Mouse (Mus musculus): ENCODE data around the gene Lrrfip2.

The Lrrfip2 gene

GRCm38 (mm10) chr9:111220551-111221080, 103.2 kb downstream of the Lrrfip2 start:
- DNase-seq (ENCODE audit: low spot score in 2 of 2), result no peak

DNA sequence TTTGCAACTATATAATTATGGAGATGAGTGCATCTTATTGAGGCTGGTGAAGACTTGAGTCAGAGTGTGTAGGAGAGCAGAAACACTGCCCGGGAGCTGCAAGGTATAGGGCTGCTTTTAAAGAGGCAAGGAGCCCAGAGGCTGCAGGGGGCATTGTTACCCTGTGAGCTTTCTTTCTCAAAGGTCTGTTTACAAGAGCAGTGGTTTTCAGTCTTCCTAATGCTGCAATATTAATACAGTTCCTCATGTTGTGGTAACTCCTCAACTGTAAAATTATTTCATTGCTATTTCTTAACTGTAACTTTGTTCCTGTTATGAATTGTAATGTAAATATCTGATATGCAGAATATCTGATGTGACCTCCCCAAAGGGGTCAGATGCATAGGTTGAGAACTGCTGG, 104.2 kb downstream of the Lrrfip2 start:
- DNase-seq (ENCODE audit: low spot score in 2 of 2), result no peak

DNA sequence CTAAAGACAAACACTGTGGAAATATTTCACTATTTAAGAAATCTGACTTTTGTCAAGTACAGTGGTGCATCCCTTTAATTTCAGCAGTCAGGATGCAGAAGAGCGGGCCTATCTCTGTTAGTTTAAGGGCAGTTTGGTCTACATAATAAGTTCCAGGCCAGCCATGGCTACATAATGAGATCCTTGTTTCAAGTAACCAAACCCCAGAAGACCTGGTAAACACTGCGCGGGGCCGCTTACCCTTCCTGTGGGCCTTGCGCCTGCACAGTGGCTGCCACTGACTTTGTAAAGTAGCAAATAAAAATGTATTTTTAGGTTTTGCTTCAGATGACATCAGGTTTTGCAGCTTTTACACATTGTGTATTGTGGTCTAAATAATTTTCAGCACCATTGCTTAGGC, 106.0 kb downstream of the Lrrfip2 start:
- no peak for DNase-seq (ENCODE audit: low spot score in 2 of 2)

DNA sequence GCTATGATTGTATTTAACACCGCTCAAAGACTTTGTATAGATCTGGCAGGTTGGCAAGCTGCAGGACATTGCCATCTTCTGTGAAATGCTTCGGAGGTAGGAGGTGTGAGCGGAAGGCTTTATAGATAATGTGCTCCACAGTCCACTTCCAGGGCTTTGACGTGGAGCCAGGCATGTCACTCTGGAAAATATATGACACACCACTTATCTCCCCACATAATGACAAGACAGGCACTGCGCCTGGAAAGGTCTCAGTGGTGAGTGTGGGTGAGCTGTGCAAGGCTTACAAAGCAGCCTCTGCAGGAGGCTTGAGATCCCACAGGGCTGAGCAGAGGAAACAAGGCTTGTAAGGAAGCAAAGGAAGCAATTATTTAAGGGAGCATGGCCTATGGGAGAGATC, 111.1 kb downstream of the Lrrfip2 start:
- no peak for DNase-seq (ENCODE audit: low spot score in 2 of 2)

- no peak for DNase-seq (ENCODE audit: low spot score in 2 of 2)
Measured at GRCm38 (mm10) chr9:111234701-111235100, 117.3 kb downstream of the Lrrfip2 start.

GRCm38 (mm10) chr9:111237726-111238125, 120.3 kb downstream of the Lrrfip2 start:
- DNase-seq (ENCODE audit: low spot score in 2 of 2), result no peak

DNA sequence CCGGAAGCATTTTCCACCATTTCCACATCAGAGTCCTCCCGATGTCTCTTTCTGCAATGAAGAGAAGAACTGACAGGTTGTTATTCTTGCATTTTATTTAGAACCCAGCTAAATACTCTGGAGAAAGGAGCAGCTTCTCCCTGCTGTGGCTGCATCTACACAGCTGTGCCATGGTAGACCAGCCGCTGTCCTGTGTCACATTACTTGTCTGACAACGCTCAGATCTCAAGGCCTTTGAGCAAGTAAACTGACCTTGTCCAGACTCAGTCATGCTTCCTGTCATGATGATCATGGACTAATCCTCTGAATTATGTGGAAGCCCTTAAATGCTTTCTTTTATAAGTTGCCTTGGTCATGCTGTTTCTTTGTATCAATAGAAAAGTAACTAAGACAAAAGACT, 122.4 kb downstream of the Lrrfip2 start:
- DNase-seq (ENCODE audit: low spot score in 2 of 2), result no peak

DNA sequence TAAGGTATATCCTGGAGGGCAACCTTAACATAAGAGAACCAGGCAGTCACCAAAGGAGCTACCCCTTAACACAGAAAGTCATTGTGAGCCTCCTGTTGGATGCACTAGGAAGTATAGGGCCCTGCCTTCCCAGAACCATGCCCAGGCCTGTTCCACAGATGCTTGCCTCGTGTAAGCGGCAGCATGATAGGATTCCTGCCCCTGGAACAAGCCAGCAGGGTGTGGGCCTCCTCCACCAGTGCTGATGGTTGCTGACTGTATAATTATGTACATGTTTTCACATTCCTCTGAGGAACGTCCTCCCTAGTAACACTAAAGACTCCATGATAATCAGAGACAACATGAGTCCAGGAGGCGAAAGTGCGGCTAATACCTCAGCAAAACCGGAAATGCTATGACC, 126.0 kb downstream of the Lrrfip2 start:
- DNase-seq (ENCODE audit: low spot score in 2 of 2), result no peak

DNA sequence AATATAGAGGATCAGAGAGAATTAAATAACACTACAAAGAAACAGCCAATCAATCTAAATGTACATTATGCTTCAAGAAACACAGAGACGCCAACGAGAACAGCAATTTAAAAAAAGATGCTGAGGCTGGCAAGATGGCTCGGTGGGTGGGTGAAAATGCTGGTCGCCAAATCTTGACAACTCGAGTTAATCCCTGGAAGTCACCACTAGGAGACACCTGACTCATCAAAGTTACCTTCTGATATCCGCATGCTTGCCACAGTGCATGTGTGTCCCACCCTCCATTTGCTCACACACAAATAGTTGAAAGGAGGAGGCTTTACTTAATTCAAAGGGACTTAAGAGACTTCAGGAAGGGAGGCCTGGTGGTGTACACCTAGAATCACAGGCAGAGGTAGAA, 128.2 kb downstream of the Lrrfip2 start:
- DNase-seq (ENCODE audit: low spot score in 2 of 2), result peak in 1 of 2 experiments; percentile 24

DNA sequence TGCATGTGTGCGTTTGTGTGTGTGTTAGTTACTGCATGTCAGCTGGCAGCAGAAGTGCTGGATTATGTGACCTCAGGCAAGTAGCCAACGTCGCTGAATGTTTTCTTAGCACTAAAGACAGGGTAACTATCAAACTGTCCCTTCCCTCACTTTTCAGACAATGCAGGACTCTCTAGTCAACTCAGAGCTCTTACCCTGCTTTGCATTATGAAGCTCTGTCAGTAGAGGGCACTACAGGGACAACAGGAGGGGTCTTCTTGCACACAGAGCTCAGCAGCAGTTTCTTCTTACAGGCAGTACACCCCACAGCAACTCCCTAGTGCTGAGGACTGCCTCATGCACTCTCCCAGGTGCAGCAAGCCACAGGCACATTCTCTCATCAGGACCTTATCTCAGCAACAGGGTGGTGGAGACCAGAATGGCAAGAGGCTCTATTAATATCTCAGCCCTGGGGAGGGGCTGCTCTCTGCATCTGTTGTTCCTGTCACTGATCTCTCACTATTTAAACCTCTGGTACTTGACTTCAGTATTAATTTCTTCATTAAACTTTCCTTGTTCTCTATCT, 130.4 kb downstream of the Lrrfip2 start:
- DNase-seq (ENCODE audit: low spot score in 2 of 2), result no peak

- DNase-seq (ENCODE audit: low spot score in 2 of 2), result no peak
Measured at GRCm38 (mm10) chr9:111252161-111252869, 134.9 kb downstream of the Lrrfip2 start.

- peak in 1 of 2 experiments; percentile 40 for DNase-seq (ENCODE audit: low spot score in 2 of 2)
Measured at GRCm38 (mm10) chr9:111260360-111260985, 143.1 kb downstream of the Lrrfip2 start.

DNA sequence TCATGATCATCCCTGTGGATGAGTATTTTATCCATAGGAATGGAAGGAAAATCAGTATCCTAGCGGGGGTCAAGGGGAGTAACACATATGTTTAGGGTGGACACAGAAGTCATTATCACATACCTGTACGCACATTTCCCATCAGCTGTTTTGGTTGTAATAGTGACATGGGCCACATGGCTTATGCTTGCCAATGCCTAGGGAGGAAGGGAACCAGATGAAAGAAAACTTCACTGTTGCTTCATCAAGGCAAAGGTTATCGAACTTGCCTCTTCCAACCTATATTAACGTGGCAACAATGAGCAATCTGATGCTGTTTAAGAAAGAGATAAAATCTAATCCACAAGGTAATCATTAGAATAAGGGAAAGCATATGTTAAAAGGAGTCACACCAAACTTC, 144.0 kb downstream of the Lrrfip2 start:
- no peak for DNase-seq (ENCODE audit: low spot score in 2 of 2)

GRCm38 (mm10) chr9:111267998-111268397, 150.6 kb downstream of the Lrrfip2 start:
- DNase-seq (ENCODE audit: low spot score in 2 of 2), result no peak

DNA sequence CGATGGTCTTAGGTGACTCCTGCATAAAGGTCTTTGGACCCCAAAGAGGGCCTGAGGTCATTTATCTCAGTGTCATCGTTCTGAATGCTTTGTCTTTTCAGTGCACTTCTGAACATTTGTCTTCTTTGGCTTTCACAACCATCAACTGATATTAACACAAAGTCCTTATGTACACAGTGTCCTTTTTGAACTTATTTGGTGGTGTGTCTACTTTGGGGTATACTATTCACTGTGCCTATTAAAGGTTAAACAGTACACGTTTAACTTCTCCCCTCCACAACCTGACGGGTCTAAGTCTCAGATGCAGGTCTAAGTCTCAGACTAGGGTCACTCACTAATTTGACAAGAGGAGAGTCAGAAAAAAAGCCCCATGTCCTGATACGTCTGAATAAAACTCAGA, 153.2 kb downstream of the Lrrfip2 start:
- no peak for DNase-seq (ENCODE audit: low spot score in 2 of 2)

- DNase-seq (ENCODE audit: low spot score in 2 of 2), result no peak
Measured at GRCm38 (mm10) chr9:111271056-111271433, 153.7 kb downstream of the Lrrfip2 start.

GRCm38 (mm10) chr9:111271434-111272160, 154.2 kb downstream of the Lrrfip2 start, which contains the start of the genes Mlh1 and Epm2aip1:
Mlh1 (minus strand) TSS chr9:111271791.
Epm2aip1 (plus strand) TSS chr9:111271929.
- DNase-seq (ENCODE audit: low spot score in 2 of 2), result peak; percentile 99

DNA sequence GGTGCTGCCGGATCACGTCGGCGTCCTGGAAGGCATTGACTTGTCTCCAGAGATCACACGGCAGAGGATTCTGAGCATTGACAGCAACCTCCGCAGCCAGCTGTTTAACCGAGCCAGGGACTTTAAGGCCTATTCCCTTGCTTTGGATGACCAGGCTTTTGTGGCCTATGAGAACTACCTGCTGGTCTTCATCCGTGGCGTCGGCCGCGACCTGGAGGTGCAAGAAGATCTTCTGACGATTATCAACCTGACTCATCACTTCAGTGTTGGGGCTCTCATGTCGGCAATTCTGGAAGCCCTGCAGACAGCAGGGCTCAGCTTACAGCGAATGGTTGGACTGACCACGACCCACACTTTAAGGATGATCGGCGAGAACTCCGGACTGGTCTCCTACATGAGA, 155.0 kb downstream of the Lrrfip2 start:
- peak in 1 of 2 experiments; percentile 31 for DNase-seq (ENCODE audit: low spot score in 2 of 2)

- no peak for DNase-seq (ENCODE audit: low spot score in 2 of 2)
Measured at GRCm38 (mm10) chr9:111272996-111273785, 155.8 kb downstream of the Lrrfip2 start.

DNA sequence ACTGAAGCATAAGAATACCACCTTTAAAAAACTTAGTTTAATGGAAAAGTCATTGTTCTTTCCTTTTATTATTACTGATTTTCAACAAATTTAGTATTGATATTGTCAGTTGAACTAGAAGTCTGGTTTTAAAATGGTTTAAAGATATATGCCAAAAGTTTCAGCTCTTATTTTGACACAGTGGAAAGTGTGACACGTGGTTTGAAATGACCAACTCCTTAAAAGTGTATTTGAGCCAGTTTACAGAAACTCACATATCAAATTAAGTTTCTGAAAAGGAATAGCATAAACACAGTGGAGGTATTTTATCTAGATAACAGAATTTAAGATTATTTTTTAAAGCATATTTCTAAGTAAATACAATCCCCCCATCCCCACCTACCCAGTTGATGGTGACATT, 156.6 kb downstream of the Lrrfip2 start:
- DNase-seq (ENCODE audit: low spot score in 2 of 2), result no peak

DNA sequence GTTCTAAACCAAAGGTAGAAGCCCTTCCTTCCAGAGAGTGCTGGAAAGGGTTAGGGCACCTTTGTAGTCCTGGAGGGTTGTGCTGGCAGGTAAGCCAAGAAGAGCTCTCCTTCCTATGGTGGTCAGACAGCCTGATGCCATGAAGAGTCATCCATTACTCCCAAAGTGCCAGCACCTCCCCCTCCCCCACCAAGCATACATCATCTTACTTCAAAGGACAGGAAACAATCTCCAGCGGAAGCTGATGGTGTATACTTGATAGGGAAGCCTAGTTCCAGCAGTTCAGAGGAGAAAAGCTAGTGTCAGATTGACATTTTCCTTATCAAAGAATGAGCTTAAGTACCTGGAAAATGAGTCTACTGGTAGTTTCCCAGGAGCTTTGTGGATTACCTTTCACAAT, 157.8 kb downstream of the Lrrfip2 start:
- no peak for DNase-seq (ENCODE audit: low spot score in 2 of 2)
